Mouse (Mus musculus): Measurements from ENCODE around the gene Zfp688. TPM values are rescaled to one million over a fixed set of nuclear protein-coding genes. Genes with fewer than 3 reads are reported as not detected.
A peak's percentile ranks its signal among the peaks of the same experiment; 100 is the strongest.

Gene Zfp688
- total and polyA plus RNA-seq, 2 experiments, result 3.0 to 8.5 TPM

DNA sequence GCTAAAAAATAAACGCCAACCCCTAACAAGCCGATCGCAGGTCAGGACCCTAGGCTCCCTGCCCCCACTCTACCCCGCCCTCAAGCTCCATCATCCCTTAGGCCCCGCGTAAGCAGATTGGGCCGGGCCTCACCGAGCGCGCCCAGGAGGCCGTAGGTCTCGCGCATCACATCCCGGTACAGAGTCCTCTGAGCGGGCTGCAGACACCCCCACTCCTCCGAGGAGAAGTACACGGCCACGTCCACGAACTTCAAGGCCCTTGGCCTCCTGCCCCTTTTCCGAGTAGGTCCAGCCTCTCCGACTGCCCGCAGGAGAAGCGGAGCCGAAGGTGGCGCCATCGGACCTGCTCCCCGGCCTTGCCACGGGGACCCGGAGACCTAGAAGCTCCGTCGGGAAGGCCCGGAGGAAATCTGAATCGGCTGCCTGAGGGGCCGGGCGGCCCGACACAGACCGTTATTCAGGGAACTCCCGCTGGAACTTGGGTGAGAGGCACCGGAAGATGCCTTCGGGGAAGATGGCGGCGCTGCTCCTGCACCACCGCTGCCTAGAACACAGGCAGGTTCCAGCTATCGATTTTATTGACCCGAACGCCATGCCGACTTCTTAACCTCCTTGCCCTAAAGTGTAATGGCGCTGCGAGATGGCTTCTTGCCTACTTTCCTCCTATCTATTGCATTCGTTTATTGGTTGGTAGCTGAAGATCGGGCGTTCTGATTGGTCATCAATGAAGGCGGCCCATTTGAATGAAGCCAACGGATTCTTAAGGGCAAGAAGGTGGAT, 26.8 kb upstream of the Zfp688 start, which contains the start of gene Zfp689:
Gene Zfp689, minus strand, starts transcription at position 638 of the 780 bp plus-strand sequence.
- Histone ChIP-seq H3K36me3 (ENCODE audit: control insufficient read depth, insufficient read depth, low read length) (peaks cover 3% of the 10 kb centered on the region), H3K27ac (replicated peaks; ENCODE audit: insufficient read depth, low read depth, low read length) (peak within 1 kb of the TSS; percentile 74), H3K9ac (ENCODE audit: low read depth, low read length) (peak within 1 kb of the TSS; percentile 68), H3K4me1 (ENCODE audit: control insufficient read depth, insufficient read depth, low read length) (peaks cover 11% of the 10 kb centered on the region), H3K27me3 (ENCODE audit: control insufficient read depth, insufficient read depth, low read length) (no peaks in the 10 kb centered on the region), H3K4me3 (ENCODE audit: insufficient read depth, low read depth, low read length) (peak within 1 kb of the TSS; percentile 82), H3K79me2 (ENCODE audit: control insufficient read depth, insufficient read depth, low read length) (peaks cover 12% of the 10 kb centered on the region; the same call in 1 of the 2 replicates)
- TF ChIP-seq POLR2A (IDR thresholded peaks at IDR 0.05; ENCODE audit: extremely low read depth, insufficient read depth, low read length) (0 out of 2 replicates have a peak, but pooled peaks have one; percentile 45), CTCF (IDR thresholded peaks at IDR 0.05; ENCODE audit: low read depth, low read length) (no peak)
- peak; percentile 97 for DNase-seq (ENCODE audit: extremely low read depth, low read depth, low spot score)
- WGBS, result under 1% methylated on average over 54 of the region's 54 CpGs

DNA sequence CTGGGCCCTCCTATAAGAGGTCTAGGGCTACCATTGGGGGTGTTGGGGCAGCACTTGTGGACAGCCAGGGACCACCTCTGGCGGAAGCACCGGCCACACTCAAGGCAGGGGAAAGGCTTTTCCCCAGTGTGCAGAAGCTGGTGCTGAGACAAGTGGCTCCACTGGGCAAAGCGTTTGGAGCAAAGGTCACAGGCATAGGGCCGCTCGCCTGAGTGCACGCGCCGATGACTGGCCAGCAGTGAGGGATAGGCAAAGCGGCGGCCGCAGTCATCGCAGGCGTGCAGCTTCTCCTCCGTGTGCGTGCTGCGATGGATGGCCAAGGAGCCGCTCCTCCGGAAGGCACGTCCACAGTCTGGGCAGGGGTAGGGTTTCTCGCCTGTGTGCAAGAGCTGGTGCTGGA, 22.1 kb upstream of the Zfp688 start:
- H3K79me2 ChIP-seq (ENCODE audit: control insufficient read depth, insufficient read depth, low read length), result no peaks in the 10 kb centered on the region
- DNase-seq (ENCODE audit: extremely low read depth, low read depth, low spot score), result no peak
- no peak overlapping the region for H3K4me3 ChIP-seq (ENCODE audit: insufficient read depth, low read depth, low read length)
- TF ChIP-seq CTCF (IDR thresholded peaks at IDR 0.05; ENCODE audit: low read depth, low read length) (no peak), POLR2A (IDR thresholded peaks at IDR 0.05; ENCODE audit: extremely low read depth, insufficient read depth, low read length) (no peak)
- peaks cover 2% of the 10 kb centered on the region; the same call in 1 of the 2 replicates for H3K4me1 ChIP-seq (ENCODE audit: control insufficient read depth, insufficient read depth, low read length)
- no peak overlapping the region for H3K27ac ChIP-seq (replicated peaks; ENCODE audit: insufficient read depth, low read depth, low read length)
- no peaks in the 10 kb centered on the region for H3K27me3 ChIP-seq (ENCODE audit: control insufficient read depth, insufficient read depth, low read length)
- WGBS, result 95% methylated on average over 20 of the region's 20 CpGs
- H3K36me3 ChIP-seq (ENCODE audit: control insufficient read depth, insufficient read depth, low read length), result peaks cover 6% of the 10 kb centered on the region
- no peak overlapping the region for H3K9ac ChIP-seq (ENCODE audit: low read depth, low read length)

DNA sequence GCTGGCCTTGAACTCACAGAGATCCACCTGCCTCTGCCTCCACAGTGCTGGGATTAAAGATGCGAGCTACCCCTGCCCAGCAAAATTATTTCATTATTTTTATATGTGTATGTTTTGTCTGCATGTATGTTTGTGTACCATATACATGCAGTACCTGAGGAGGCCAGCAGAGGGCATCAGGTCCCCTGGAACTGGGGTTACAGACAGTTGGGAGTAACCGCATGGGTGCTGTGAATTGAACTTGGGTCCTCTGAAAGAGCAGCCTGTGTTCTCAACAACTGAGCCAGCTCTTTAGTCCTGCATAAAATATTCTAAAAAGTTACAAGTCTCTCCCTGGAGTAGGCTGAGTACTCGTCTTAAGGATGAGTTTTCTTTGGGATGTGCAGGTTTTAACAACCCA, 15.9 kb upstream of the Zfp688 start:
- Histone ChIP-seq H3K79me2 (ENCODE audit: control insufficient read depth, insufficient read depth, low read length) (no peaks in the 10 kb centered on the region), H3K36me3 (ENCODE audit: control insufficient read depth, insufficient read depth, low read length) (no peaks in the 10 kb centered on the region), H3K27me3 (ENCODE audit: control insufficient read depth, insufficient read depth, low read length) (no peaks in the 10 kb centered on the region), H3K4me3 (ENCODE audit: insufficient read depth, low read depth, low read length) (no peak overlapping the region), H3K27ac (replicated peaks; ENCODE audit: insufficient read depth, low read depth, low read length) (no peak overlapping the region), H3K4me1 (ENCODE audit: control insufficient read depth, insufficient read depth, low read length) (no peaks in the 10 kb centered on the region), H3K9ac (ENCODE audit: low read depth, low read length) (no peak overlapping the region)
- WGBS, result 92% methylated on average over 3 of the region's 3 CpGs
- no peak for DNase-seq (ENCODE audit: extremely low read depth, low read depth, low spot score)
- TF ChIP-seq POLR2A (IDR thresholded peaks at IDR 0.05; ENCODE audit: extremely low read depth, insufficient read depth, low read length) (no peak), CTCF (IDR thresholded peaks at IDR 0.05; ENCODE audit: low read depth, low read length) (peak; percentile 52; the same call in 1 of the 2 replicates)

DNA sequence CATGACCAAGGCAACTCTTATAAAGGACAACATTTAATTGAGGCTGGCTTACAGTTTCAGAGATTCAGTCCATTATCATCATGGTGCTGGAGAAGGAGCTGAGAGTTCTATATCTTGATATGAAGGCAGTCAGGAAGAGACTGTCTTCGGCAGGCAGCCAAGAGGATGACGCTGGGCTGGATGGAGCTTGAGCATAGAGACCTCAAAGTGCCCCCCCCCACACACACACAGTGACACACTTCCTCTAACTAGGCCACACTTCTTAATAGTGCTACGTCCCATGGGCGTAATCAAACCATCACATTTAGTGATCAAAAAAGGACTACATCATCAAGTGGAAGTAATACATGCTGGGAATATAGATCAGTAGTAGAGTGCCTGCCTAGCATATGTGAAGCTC, 13.3 kb upstream of the Zfp688 start:
- 82% methylated on average over 4 of the region's 4 CpGs for WGBS
- DNase-seq (ENCODE audit: extremely low read depth, low read depth, low spot score), result no peak
- no peaks in the 10 kb centered on the region for H3K27me3 ChIP-seq (ENCODE audit: control insufficient read depth, insufficient read depth, low read length)

DNA sequence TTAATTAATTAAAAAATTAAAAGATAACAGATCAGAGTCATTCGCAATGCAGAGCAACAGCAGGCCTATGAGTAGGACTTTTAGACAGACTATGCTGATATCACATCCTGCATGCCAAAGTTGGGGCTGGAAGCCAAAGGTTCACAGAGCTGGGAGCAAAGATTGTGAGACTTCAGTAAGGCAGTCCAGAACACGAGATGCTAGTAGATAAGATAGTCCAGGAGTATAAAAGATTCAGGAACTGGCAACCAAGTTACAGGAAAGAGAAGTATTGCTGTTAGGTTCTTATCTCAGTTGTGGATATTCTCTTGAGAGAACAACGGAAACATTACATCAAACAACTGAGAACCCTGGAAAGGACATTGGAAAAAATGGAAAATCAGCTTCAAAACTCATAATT, 4.5 kb upstream of the Zfp688 start:
- Histone ChIP-seq H3K27ac (replicated peaks; ENCODE audit: insufficient read depth, low read depth, low read length) (no peak overlapping the region), H3K9ac (ENCODE audit: low read depth, low read length) (no peak overlapping the region), H3K4me1 (ENCODE audit: control insufficient read depth, insufficient read depth, low read length) (0 out of 2 replicates have a peak, but pooled peaks cover 2% of the 10 kb centered on the region), H3K79me2 (ENCODE audit: control insufficient read depth, insufficient read depth, low read length) (peaks cover 2% of the 10 kb centered on the region; the same call in 1 of the 2 replicates), H3K4me3 (ENCODE audit: insufficient read depth, low read depth, low read length) (no peak overlapping the region), H3K36me3 (ENCODE audit: control insufficient read depth, insufficient read depth, low read length) (no peaks in the 10 kb centered on the region), H3K27me3 (ENCODE audit: control insufficient read depth, insufficient read depth, low read length) (no peaks in the 10 kb centered on the region)
- TF ChIP-seq CTCF (IDR thresholded peaks at IDR 0.05; ENCODE audit: low read depth, low read length) (no peak), POLR2A (IDR thresholded peaks at IDR 0.05; ENCODE audit: extremely low read depth, insufficient read depth, low read length) (no peak)
- DNase-seq (ENCODE audit: extremely low read depth, low read depth, low spot score), result peak; percentile 12
- 68% methylated on average over 3 of the region's 3 CpGs for WGBS

More for the DNA sequence above, 13.3 kb upstream of the Zfp688 start:
- Histone ChIP-seq H3K4me1 (ENCODE audit: control insufficient read depth, insufficient read depth, low read length) (no peaks in the 10 kb centered on the region), H3K9ac (ENCODE audit: low read depth, low read length) (no peak overlapping the region), H3K27ac (replicated peaks; ENCODE audit: insufficient read depth, low read depth, low read length) (no peak overlapping the region), H3K79me2 (ENCODE audit: control insufficient read depth, insufficient read depth, low read length) (no peaks in the 10 kb centered on the region), H3K4me3 (ENCODE audit: insufficient read depth, low read depth, low read length) (no peak overlapping the region), H3K36me3 (ENCODE audit: control insufficient read depth, insufficient read depth, low read length) (no peaks in the 10 kb centered on the region)
- no peak for TF ChIP-seq CTCF (IDR thresholded peaks at IDR 0.05; ENCODE audit: low read depth, low read length)
- TF ChIP-seq POLR2A (IDR thresholded peaks at IDR 0.05; ENCODE audit: extremely low read depth, insufficient read depth, low read length), result no peak

DNA sequence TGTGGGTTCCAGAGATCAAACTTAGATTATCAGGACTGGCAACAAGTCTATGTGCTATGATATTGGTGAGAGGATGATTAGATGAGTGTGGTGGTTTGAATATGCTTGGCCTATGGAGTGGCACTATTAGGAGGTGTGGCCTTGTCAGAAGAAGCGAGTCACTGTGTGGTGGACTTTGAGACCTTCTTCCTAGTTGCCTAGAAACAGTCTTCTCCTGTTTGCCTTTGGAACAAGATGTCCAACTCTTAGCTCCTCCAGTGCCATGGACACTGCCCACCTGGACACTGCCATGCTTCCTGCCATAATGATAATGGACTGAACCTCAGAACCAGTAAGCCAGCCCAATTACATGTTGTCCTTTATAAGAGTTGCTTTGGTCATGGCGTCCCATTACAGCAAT, 4.0 kb upstream of the Zfp688 start:
- H3K9ac ChIP-seq (ENCODE audit: low read depth, low read length), result no peak overlapping the region
- no peaks in the 10 kb centered on the region for H3K36me3 ChIP-seq (ENCODE audit: control insufficient read depth, insufficient read depth, low read length)
- WGBS, result 68% methylated on average over 2 of the region's 2 CpGs
- peaks cover 3% of the 10 kb centered on the region; the same call in 1 of the 2 replicates for H3K79me2 ChIP-seq (ENCODE audit: control insufficient read depth, insufficient read depth, low read length)
- DNase-seq (ENCODE audit: extremely low read depth, low read depth, low spot score), result peak; percentile 2
- H3K27me3 ChIP-seq (ENCODE audit: control insufficient read depth, insufficient read depth, low read length), result no peaks in the 10 kb centered on the region
- 0 out of 2 replicates have a peak, but pooled peaks cover 2% of the 10 kb centered on the region for H3K4me1 ChIP-seq (ENCODE audit: control insufficient read depth, insufficient read depth, low read length)
- H3K4me3 ChIP-seq (ENCODE audit: insufficient read depth, low read depth, low read length), result no peak overlapping the region
- no peak overlapping the region for H3K27ac ChIP-seq (replicated peaks; ENCODE audit: insufficient read depth, low read depth, low read length)
- TF ChIP-seq CTCF (IDR thresholded peaks at IDR 0.05; ENCODE audit: low read depth, low read length), result no peak
- no peak for TF ChIP-seq POLR2A (IDR thresholded peaks at IDR 0.05; ENCODE audit: extremely low read depth, insufficient read depth, low read length)
